Mouse (Mus musculus) bone marrow macrophage, adult 2 months (primary cell): ENCODE results near the gene Ica1.

Experiments
- CTCF ChIP-seq: IDR thresholded peaks from 2 replicates; pipeline ENCODE4 v1.5.1; 2012; ENCODE audit warnings: low read depth, mild to moderate bottlenecking, low read length, moderate library complexity
- POLR2A ChIP-seq: IDR thresholded peaks from 2 replicates; pipeline ENCODE4 v1.6.1; 2012; ENCODE audit warnings: mild to moderate bottlenecking, low read depth, low read length, borderline replicate concordance

DNA sequence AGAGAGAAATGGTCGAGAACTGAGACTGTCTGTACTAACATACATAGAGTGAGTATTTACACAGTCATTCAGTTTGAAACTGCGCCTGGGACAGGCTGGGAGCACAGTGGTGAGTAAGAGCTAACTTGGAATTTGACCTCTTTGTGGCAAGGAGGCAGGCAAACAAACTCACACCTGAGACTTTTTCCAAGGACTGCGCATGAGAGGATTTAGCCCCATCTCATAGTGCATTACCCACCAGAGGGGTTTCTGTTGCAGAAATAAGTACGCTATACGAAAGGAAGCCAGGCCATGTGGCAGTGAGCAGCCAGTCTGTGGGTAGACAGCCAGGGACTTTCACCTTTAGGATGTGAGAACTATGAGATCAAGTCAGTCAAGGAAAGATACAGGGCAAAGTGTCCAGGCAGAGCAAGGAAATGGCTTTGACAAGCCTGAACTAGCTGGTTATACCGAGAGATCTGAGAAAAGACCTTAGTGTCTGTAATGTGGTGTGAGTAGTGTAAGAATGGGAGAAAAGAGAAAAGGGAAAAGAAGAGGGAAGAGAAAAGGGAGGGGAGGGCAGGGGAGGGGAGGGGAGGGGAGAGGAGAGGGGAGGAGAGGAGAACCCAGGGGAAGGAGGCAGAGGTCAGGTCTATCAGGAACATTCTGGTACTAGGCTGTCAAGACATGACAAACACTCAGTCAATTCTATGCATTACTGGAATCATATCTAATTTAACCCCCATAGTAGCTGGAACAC, 25.1 kb downstream of the Ica1 start:
- TF ChIP-seq POLR2A (no peak), CTCF (no peak)
